Mouse (Mus musculus): ENCODE measurements at regions not wholly inside any gene's neighbourhood (a gene's known extent, or its start where the extent isn't known, plus 50 kb on each side); places are given as distances from the start of the nearest gene placed in this dataset.

GRCm38 (mm10) chr12:54472881-54473280 is 183.5 kb downstream of the Sptssa start:
- Histone ChIP-seq H3K9ac (no peak overlapping the region), H3K36me3 (no peaks in the 10 kb centered on the region), H3K9me3 (no peaks in the 10 kb centered on the region), H3K27ac (no peak overlapping the region), H3K4me1 (no peaks in the 10 kb centered on the region), H3K4me2 (no peak overlapping the region), H3K27me3 (peaks cover 43% of the 10 kb centered on the region), H3K4me3 (no peak overlapping the region)
- 72% methylated on average over 5 of the region's 5 CpGs for WGBS
- ATAC-seq (ENCODE audit: borderline replicate concordance, extremely low read depth, low FRiP score, low TSS enrichment) = no peak

- no peak overlapping the region for H3K4me3 ChIP-seq
- WGBS = 61% methylated on average over 3 of the region's 3 CpGs
- ATAC-seq (ENCODE audit: borderline replicate concordance, extremely low read depth, low FRiP score, low TSS enrichment) = no peak
- no peak overlapping the region for H3K9ac ChIP-seq
- no peaks in the 10 kb centered on the region for H3K36me3 ChIP-seq
- no peak overlapping the region for H3K27ac ChIP-seq
- H3K4me1 ChIP-seq = no peaks in the 10 kb centered on the region
- no peaks in the 10 kb centered on the region for H3K9me3 ChIP-seq
- H3K4me2 ChIP-seq = no peak overlapping the region
- peaks cover 40% of the 10 kb centered on the region for H3K27me3 ChIP-seq
These were observed 184.0 kb downstream of the Sptssa start for GRCm38 (mm10) chr12:54472407-54472806.

DNA sequence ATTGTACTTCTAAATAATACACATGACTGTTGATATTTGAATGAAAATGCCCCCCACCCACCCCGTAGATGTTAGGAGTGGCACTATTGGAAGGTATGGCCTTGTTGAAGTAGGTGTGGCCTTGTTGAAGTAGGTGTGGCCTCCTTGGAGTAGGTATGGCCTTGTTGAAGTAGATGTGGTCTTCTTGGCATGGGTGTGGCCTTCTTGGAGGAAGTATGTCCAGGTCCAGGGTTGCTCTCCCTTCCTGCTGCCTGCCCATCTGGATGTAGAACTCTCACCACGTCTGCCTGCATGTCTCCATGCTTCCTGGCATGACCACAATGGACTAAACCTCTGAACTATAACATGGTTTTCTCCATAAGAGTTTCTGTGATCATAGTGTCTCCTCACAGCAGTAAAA is 188.7 kb downstream of the Sptssa start:
- H3K27me3 ChIP-seq = peaks cover 19% of the 10 kb centered on the region; the same call in 1 of the 2 replicates
- H3K4me2 ChIP-seq = no peak overlapping the region
- H3K36me3 ChIP-seq = no peaks in the 10 kb centered on the region
- H3K4me1 ChIP-seq = no peaks in the 10 kb centered on the region
- no peaks in the 10 kb centered on the region for H3K9me3 ChIP-seq
- WGBS = 76% methylated on average over 2 of the region's 2 CpGs
- no peak overlapping the region for H3K9ac ChIP-seq
- no peak overlapping the region for H3K4me3 ChIP-seq
- ATAC-seq (ENCODE audit: borderline replicate concordance, extremely low read depth, low FRiP score, low TSS enrichment) = no peak
- no peak overlapping the region for H3K27ac ChIP-seq

GRCm38 (mm10) chr12:54463806-54464205 is 192.6 kb downstream of the Sptssa start:
- Histone ChIP-seq H3K9ac (no peak overlapping the region), H3K36me3 (no peaks in the 10 kb centered on the region), H3K4me2 (no peak overlapping the region), H3K9me3 (no peaks in the 10 kb centered on the region), H3K27ac (no peak overlapping the region), H3K4me3 (no peak overlapping the region), H3K27me3 (peaks cover 25% of the 10 kb centered on the region; the same call in 1 of the 2 replicates), H3K4me1 (peaks cover 3% of the 10 kb centered on the region; the same call in 1 of the 2 replicates)
- ATAC-seq (ENCODE audit: borderline replicate concordance, extremely low read depth, low FRiP score, low TSS enrichment) = no peak
- WGBS = 54% methylated on average over 7 of the region's 7 CpGs

DNA sequence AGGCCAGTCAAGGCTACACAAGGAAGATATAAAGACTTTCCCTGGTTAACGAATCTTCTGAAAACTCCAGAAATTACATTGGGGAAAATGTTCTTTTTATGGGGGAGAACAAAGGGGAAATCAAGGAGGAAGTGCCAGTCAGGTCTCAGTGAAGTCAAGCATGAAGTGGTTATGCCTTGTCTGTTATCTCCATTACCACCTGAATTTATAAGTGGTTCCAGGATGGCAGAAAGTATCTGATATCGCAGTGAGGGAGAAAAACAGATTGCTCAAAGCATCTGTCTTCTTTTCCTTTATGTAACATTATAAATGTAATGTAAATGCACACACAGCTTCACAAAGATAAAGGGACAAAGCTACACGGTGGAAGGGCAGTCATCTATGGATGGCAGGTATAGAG is 195.0 kb downstream of the Sptssa start:
- Histone ChIP-seq H3K27me3 (peaks cover 30% of the 10 kb centered on the region), H3K4me3 (no peak overlapping the region), H3K9ac (no peak overlapping the region), H3K4me2 (no peak overlapping the region), H3K4me1 (peaks cover 3% of the 10 kb centered on the region; the same call in 1 of the 2 replicates), H3K36me3 (no peaks in the 10 kb centered on the region), H3K9me3 (no peaks in the 10 kb centered on the region), H3K27ac (no peak overlapping the region)
- ATAC-seq (ENCODE audit: borderline replicate concordance, extremely low read depth, low FRiP score, low TSS enrichment) = no peak
- WGBS = 74% methylated on average over 3 of the region's 3 CpGs

DNA sequence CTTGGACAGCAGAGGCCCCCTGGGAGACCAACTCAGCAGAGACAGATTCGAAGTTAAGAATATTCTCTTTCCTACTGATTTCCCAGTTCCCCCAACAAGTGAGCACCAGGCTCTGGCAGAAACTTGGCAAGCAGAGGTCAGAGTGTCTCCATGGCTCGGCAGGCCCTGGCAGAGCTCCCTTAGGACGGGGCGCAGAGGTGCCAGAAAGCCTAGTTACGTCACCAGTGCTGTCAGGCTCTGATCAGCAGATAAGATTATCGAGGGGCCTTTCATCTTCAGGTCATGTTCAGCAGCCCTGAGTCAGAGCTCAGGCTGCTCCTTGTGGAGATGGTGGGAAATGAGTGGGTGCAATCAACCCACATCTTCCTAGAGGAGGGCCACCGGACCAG is 196.2 kb downstream of the Sptssa start:
- WGBS = 42% methylated on average over 7 of the region's 7 CpGs
- Histone ChIP-seq H3K4me2 (no peak overlapping the region), H3K4me1 (peaks cover 3% of the 10 kb centered on the region; the same call in 1 of the 2 replicates), H3K36me3 (no peaks in the 10 kb centered on the region), H3K9me3 (no peaks in the 10 kb centered on the region), H3K27ac (no peak overlapping the region), H3K27me3 (peaks cover 31% of the 10 kb centered on the region), H3K9ac (no peak overlapping the region), H3K4me3 (no peak overlapping the region)
- ATAC-seq (ENCODE audit: borderline replicate concordance, extremely low read depth, low FRiP score, low TSS enrichment) = 0 out of 2 replicates have a peak, but pooled peaks have one; percentile 27

DNA sequence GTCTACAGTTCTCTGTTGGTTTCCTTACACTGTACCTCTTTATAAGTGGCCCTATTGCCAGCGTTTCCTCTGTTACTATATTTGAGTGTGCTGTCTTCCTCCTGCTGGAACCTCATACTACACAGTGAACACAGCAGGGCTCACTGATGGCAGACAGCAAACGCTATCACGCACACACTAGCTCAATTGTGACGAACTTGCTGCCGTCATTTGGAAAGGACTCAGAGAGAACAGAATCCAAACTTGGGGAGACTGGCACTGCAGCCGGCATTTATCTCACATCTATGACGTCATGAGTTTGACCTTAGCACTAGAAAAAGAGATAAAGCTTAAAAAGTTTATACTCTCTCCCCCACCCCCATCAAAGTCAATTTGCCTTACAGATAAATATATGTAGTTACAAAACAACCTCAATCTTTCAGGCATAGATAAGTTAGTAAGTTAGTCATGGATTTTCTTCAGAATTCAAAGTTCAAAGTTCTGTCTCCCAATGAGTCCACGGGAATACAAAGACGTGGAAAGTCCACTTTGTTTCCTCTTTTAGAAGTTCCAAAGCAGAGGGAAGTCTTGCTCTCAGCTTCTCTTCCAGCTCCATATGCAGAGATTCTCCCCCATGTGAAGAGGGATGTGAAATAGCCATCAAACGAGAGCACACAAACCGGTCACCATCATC is 196.8 kb downstream of the Sptssa start:
- Histone ChIP-seq H3K27me3 (peaks cover 29% of the 10 kb centered on the region), H3K27ac (no peak overlapping the region), H3K4me3 (no peak overlapping the region), H3K4me1 (peaks cover 6% of the 10 kb centered on the region), H3K4me2 (no peak overlapping the region), H3K36me3 (no peaks in the 10 kb centered on the region), H3K9ac (no peak overlapping the region), H3K9me3 (no peaks in the 10 kb centered on the region)
- ATAC-seq (ENCODE audit: borderline replicate concordance, extremely low read depth, low FRiP score, low TSS enrichment) = no peak
- 35% methylated on average over 11 of the region's 11 CpGs for whole genome bisulfite sequencing

DNA sequence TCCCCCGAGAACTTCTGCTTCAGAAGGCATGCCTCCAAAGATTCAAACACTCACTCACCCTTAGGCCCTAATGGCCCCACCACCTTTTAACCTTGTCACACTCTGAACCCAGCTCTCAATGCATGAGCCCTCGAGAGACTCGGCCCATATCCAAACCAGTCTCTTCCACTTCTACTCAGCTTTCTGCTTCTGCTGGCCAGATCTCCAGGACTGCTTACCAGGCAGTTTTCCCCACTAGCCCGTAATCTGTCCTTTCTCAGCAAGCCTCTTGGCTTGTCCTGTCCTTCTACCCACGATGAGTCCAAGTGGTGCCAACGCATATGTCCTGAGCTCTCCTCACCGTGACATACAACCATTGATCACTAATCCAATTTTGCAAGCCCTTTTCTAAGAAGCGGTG is 199.6 kb downstream of the Sptssa start:
- Histone ChIP-seq H3K4me2 (no peak overlapping the region), H3K36me3 (no peaks in the 10 kb centered on the region), H3K4me3 (no peak overlapping the region), H3K27me3 (peaks cover 31% of the 10 kb centered on the region), H3K9me3 (no peaks in the 10 kb centered on the region), H3K9ac (no peak overlapping the region), H3K27ac (no peak overlapping the region), H3K4me1 (peaks cover 21% of the 10 kb centered on the region)
- WGBS = 82% methylated on average over 8 of the region's 8 CpGs
- ATAC-seq (ENCODE audit: borderline replicate concordance, extremely low read depth, low FRiP score, low TSS enrichment) = no peak

GRCm38 (mm10) chr12:54454606-54455005 is 201.8 kb downstream of the Sptssa start:
- no peak for ATAC-seq (ENCODE audit: borderline replicate concordance, extremely low read depth, low FRiP score, low TSS enrichment)
- H3K4me1 ChIP-seq = peaks cover 18% of the 10 kb centered on the region; the same call in 1 of the 2 replicates
- no peak overlapping the region for H3K4me3 ChIP-seq
- no peaks in the 10 kb centered on the region for H3K9me3 ChIP-seq
- H3K27me3 ChIP-seq = peaks cover 38% of the 10 kb centered on the region
- H3K36me3 ChIP-seq = no peaks in the 10 kb centered on the region
- no peak overlapping the region for H3K4me2 ChIP-seq
- no peak overlapping the region for H3K27ac ChIP-seq
- H3K9ac ChIP-seq = no peak overlapping the region
- WGBS = 72% methylated on average over 10 of the region's 10 CpGs

GRCm38 (mm10) chr12:54453343-54453742 is 203.0 kb downstream of the Sptssa start:
- ATAC-seq (ENCODE audit: borderline replicate concordance, extremely low read depth, low FRiP score, low TSS enrichment) = peak; percentile 46; the same call in 1 of the 2 replicates
- peaks cover 18% of the 10 kb centered on the region; the same call in 1 of the 2 replicates for H3K4me1 ChIP-seq
- peaks cover 34% of the 10 kb centered on the region for H3K27me3 ChIP-seq
- no peak overlapping the region for H3K9ac ChIP-seq
- no peaks in the 10 kb centered on the region for H3K9me3 ChIP-seq
- no peaks in the 10 kb centered on the region for H3K36me3 ChIP-seq
- H3K27ac ChIP-seq = no peak overlapping the region
- H3K4me2 ChIP-seq = no peak overlapping the region
- no peak overlapping the region for H3K4me3 ChIP-seq
- WGBS = 19% methylated on average over 4 of the region's 4 CpGs

- Histone ChIP-seq H3K4me1 (peaks cover 18% of the 10 kb centered on the region; the same call in 1 of the 2 replicates), H3K4me2 (no peak overlapping the region), H3K4me3 (no peak overlapping the region), H3K27ac (no peak overlapping the region), H3K9me3 (no peaks in the 10 kb centered on the region), H3K9ac (no peak overlapping the region), H3K27me3 (peaks cover 36% of the 10 kb centered on the region), H3K36me3 (no peaks in the 10 kb centered on the region)
- no peak for ATAC-seq (ENCODE audit: borderline replicate concordance, extremely low read depth, low FRiP score, low TSS enrichment)
- 62% methylated on average over 10 of the region's 10 CpGs for WGBS
These were observed 206.0 kb downstream of the Sptssa start for GRCm38 (mm10) chr12:54450369-54450768.

- Histone ChIP-seq H3K36me3 (no peaks in the 10 kb centered on the region), H3K27me3 (peaks cover 36% of the 10 kb centered on the region), H3K27ac (no peak overlapping the region), H3K9ac (no peak overlapping the region), H3K4me2 (no peak overlapping the region), H3K4me3 (no peak overlapping the region), H3K9me3 (no peaks in the 10 kb centered on the region), H3K4me1 (0 out of 2 replicates have a peak, but pooled peaks cover 9% of the 10 kb centered on the region)
- ATAC-seq (ENCODE audit: borderline replicate concordance, extremely low read depth, low FRiP score, low TSS enrichment) = no peak
- WGBS = 38% methylated on average over 2 of the region's 2 CpGs
These were observed 208.2 kb downstream of the Sptssa start for GRCm38 (mm10) chr12:54448221-54448620.

Measured in lung, embryonic 15.5 days (tissue).